Mouse (Mus musculus): ENCODE data around the gene Gm21173. TPM values are rescaled to one million over a fixed set of nuclear protein-coding genes. Genes with fewer than 3 reads are reported as not detected.

Gm21173 gene
- polyA plus RNA-seq (2012; rRNA removed): not detected in 2 replicates

DNA sequence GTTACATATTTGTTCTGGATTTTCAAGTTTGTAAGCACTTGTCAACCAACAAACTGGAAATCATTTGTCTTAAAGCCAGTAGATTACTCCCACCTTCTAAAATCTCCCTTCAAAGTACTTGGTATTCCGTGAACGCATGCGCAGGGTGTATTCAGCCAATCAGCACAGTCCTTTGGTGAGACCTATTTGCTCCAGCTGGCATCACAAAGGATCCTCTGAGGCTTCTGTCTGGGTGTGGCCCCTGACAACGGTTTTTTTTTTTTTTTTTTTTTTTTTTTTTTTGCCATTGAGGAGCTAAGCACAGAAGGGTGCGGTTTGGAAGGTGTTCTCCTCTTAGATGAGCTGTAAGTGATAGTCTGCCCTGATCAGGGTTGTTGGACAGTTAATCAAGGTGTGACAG lies at the start of gene Gm21173:
Gene Gm21173, plus strand, starts transcription at position 301 of the 400 bp plus-strand sequence.

Data from central nervous system, embryonic 18 days (tissue).